Mouse (Mus musculus) cerebellum, postnatal 14 days (tissue): ENCODE measurements at regions not wholly inside any gene's neighbourhood (a gene's known extent, or its start where the extent isn't known, plus 50 kb on each side); places are given as distances from the start of the nearest gene placed in this dataset.

Experiments used
- DNase-seq, 2 experiments: peaks; one replicate each; pipeline ENCODE4 v3.0.0; 2021; ENCODE audit warnings: mixed read lengths in 2 of 2

DNA sequence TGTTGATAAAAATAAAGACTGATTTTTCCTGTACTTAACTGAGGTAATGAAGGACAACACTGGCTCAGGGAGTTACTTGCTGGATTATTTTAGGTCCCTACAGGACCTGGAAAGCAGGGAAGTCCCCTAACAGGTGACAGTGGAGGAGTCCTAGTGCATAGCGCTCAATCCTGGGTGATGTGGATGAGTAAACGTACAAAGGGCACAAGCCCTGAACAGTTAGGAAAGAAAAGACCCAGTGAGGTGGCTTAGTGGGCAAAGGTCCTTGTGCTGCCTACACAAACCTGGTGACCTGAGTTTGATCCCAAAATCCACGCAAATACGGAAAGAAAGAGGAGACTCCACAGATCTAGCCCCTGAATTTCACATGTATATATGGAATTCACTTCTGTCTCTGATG, 99.1 kb downstream of the Hes1 start:
- no peak for DNase-seq

DNA sequence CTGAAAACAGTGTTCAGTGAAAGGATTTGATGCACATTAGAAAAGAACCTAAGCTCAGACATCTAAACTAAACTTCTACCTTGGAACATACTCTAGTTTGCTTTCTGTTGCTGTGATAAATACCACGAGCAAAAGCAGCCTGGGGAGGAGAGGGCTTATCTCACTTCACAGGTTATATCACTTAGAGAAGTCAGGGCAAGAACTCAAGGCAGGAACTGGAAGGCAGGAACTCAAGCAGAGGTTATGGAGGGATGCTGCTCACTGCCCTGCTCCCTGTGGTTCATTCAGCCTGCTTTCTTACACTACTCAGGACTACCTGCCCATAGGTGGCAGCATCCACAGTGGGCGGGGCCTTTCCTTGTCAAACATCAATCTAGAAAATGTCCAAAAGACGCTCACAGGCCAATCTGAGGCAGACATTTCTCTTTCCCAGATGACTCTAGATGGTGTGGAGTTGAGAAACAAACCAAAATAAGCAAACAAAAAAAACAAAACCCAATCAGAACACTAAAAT, 101.5 kb downstream of the Hes1 start:
- no peak for DNase-seq

DNA sequence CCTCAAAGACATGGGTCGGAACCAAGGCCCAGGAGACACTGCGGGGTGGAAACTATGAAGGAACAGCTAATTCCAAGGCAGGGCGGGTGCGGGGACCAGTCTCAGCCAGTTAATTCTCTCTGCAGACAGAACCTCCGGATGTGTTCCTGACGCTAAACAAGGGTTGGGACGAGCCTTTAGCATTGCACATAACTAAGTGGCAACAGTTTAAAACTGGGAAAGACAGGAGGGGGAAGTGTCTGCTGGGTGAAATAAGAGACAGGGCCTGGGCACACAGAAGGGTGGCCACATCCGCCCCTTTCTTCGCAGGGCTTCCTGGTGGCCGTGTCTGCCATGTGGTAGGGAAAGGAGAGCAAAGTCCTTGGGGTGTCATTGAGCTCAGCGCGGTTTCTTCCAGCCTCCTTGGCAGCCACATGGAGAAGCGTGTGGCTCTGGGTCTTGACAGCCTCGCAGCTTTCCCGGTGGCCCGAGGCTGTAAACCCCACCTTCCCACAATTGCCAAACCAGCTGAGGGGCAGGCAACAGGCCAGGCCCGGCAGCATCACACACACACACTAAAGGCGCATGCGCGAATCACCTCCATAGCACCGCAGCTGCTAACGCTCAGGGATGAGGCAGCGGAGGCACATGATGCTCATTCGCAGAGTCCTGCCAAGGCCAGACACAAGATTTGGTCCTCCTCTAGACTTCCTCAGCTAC, 95.8 kb downstream of the Cpn2 start:
- DNase-seq = peak; percentile 67 to 78

DNA sequence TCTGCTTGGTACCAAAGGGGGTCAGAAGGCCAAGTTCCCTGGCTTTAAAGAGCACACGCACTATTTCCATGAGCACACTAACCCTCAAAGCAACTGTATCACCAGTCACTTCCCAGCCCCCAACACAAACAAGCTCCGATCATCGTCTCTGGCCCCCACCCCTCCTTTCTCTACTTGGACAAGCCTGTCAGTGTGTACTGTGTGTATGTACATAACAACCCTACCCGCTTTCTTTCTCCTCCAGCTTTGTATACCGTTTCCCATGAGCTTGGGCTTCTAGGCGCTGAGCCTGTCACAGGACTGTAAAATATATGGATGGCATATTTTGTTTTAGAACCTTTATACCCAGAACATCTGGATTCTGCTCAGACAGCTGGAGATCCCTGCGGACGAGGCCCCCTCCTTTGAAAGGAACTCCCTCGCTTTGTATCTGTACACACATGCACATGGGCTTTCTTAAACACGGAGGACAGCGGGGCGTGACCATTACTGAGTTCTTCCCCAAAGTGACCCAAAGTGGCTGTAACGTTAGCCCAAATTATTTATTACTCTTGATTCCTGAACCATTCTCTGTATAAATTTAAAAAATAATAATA, 95.1 kb downstream of the Cpn2 start:
- DNase-seq = no peak

DNA sequence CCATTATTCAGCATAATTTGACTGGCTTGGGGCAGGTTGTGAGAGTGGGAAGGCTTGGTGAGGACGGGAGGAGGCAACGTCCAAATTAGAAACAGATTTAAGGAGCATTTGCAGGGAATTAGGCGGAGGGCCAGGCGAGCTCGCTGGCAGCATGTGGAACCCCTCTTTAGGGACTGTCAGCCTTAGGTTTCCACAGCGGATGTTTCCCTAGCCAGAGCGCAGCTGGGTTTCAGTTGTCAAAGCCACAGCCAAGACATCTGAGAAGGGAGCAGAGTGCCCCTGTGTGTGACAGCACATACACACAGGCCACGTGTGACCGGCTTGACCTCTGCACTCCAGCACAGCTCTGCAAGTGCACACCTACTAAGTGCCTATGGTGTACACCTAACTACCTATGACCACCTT, 94.5 kb downstream of the Cpn2 start:
- DNase-seq = peak; percentile 56 to 59

DNA sequence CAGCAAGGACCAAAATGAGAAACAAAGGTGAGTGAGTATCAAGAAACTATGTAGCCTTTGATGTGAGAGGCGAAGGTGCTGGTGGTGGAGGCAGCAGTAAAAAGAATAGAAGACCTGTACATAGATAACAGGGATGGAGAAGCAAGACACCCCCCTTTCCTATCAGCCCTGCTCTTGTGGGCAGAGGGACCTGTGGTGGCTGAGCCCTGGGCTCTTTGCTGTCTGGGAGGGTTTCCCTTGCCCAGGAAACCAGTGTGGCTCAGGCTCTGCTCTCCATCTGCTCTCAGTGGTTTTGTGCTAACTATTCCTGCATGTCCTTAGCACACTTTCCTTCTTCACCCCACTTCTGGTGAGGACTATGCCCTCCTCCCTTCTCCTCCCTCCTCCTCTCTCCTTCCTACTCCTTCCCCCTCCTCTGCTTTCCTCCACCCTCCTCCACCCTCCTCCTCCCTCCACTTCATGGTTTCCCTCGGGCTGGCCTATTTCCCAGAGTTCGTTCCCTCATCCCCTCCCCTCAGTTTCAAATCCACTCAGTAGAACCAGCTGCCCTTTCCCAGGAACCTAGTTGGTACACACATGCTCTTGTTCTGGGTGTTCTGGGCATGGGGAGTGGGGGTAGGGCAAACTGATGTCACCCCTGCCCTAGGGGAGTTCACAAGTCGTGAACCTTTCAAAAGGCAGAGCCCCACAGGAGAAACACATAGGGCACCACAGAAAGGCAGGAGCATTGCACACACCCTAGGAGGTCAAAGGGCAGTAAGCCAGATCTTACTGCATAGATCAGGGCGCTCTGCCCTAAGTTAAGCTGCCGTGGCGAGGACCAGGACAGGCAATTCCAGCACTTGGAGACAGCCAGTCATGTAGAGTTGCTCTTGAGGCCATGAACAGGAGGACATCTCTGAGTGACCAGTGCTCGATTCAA, 93.1 kb downstream of the Cpn2 start:
- DNase-seq = peak in 1 of 2 experiments; percentile 54

DNA sequence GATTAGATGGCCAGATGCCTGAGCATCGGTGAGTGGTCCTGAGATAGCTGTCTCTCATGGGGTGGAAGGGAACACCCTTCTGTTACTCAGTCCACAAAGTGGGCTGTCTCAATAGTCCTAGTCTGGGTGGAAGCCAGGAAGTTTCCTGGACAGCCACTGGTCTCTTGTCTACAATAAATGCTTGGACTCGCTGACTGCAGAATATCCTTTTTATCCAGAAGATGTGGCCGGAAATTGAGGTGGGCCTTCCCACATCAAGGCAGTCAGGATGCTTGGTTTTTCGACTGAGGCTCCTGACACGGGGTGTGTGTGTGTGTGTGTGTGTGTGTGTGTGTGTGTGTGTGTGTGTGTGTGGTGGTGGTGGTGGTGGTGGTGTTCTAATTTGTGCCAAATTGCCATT, 91.0 kb downstream of the Cpn2 start:
- DNase-seq = no peak

DNA sequence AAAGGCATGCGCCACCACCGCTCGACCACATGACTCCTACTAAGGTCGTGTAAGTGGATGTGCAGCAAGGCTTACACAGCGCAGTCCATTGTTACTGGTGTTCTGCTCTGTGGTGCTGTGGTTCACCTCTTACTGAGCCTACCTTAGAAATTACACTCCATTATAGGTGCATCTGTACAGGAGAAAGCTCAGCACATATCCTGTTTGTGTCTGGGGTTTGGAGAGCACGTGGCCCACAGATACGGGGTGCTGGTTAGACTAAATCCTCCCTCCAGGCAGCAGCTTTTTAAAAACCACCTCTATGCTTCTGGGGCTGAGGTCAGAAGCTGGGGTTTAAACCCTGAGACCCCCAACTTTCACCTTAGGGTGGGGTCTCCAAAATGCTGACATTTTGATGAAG, 89.5 kb downstream of the Cpn2 start:
- no peak for DNase-seq

DNA sequence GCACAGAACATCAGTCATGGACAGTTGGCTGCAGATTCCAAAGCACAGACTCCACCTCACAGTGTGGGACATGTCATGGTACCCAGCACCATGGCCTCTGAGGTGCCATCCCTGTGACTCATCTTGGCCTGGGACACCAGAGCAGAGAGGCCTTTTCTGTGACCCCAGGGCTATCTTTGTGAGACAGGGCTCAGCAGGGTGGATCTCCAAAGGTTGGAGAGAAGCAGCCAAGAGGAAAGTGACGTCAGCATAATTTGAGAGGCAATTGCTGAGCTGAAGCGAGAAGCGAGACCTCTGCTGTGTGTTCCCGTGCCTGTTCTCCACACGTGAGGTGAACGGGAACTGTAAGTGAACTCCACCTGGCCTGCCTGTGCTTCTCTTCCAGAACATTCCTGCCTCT, 88.7 kb downstream of the Cpn2 start:
- no peak for DNase-seq

DNA sequence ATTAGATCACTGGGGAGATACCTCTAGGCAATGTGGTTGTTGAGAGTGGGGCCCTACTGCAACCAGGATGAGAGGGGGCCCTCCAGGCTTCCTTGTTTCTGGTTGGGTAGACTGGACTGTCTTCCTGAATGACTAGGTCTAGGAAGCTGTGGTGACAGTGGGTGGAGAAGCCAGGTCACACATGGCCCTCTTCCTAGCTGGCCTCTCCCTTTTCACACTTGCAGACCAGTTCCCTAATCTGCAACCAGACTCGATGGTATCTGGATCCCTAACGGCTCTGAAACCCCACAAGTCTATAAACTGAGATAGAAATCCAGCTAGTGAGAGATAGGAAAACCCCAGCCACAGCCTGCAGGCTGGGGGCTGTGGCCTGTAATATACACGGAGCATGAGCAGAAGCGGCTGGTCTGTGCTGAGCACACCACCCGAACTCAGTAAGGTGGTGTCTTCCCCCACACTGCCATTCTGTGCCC, 87.8 kb downstream of the Cpn2 start:
- DNase-seq = no peak

DNA sequence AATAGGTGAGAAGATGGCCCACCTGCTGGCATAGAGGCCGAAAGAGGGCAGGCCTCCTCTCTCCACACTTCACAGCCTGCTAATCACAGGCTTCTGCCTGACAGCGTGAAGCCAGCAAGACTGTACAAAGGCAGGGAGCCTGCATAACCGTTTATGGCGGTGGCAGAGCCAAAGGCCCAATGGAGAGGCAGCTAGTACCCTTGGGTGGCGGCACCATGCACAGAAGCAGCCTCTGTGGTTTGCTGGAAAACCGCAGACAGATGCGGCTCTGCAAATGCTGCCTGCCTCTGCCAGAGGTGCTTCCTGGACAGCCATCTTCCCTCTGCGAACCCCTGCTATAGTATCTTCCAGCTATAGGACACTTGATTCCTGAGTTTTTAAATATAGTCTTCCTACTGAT, 86.2 kb downstream of the Cpn2 start:
- no peak for DNase-seq

DNA sequence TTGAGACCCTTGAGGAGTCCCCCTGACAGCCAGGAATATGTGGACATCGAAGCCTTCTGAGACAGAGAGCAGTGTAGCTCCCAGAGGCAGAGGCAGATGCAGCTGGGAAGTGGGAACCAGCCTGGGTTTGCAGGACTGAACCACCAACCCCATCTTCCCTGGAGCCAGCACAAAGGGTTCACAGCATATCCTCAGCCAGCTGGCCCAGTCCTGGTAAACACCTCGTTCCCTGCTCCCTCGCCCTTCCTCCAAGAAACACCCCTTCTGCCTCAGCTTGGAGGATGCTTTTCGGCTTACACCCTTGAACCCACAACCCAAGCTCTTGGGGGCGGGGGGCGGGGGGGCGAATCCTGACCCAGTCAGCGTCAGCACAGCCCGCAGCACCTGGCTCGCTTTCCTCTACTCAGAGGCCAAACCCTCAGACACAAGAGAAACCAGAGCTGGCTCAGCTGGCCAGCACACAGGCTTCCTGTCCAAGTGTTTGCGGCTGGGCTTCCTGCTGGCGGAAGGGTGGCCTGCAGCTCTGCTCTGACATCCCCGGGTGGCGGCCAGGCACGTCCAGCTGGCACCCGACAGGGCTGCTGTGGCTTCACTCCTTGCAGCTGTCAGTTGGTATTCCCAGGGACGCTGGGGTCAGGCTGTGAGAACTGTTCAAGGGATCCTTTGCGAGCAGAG, 82.6 kb downstream of the Cpn2 start:
- peak; percentile 31 to 44 for DNase-seq

DNA sequence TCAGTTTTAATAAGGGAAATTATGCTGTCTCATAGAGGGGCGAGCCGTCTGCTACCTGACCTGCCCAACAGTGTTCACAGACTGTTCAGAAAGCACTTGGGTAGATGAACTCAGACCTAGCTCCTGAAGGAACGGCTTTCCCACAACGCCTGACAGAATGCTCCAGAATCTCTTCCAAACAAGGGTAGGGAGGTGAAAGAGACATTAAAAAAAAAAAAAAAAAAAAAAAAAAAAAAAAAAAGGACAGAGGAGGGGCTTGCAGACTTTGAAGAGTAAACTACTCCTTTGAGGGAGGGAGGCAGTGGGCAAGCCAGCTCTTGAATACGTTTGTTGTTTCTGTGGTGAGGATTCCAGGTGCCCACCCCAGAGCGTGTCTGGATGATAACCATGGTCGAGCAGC, 81.6 kb downstream of the Cpn2 start:
- DNase-seq = no peak

DNA sequence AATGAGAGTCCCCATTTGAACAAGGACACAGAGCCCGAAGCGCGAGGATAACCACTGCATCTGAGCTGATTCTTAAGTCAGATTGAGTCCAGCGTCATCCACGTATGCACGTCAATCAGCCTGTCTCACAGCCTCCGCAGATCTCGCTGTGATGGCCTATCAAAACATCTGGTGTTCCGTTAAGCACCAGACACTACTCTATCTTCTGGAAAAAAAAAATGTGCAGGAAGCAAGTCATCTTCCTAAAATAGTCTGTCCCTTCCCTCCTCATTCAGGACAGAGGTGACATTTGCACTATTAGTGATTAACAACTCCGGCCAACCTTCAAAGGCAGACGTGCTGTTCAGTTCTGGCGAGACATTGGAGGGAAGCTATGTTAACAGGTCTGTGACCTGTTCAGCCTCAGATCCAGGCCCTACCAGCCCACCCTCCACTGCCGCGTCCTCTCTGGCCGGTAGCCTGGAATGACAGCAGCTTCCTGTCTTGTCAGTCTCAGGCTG, 81.0 kb downstream of the Cpn2 start:
- DNase-seq = no peak

DNA sequence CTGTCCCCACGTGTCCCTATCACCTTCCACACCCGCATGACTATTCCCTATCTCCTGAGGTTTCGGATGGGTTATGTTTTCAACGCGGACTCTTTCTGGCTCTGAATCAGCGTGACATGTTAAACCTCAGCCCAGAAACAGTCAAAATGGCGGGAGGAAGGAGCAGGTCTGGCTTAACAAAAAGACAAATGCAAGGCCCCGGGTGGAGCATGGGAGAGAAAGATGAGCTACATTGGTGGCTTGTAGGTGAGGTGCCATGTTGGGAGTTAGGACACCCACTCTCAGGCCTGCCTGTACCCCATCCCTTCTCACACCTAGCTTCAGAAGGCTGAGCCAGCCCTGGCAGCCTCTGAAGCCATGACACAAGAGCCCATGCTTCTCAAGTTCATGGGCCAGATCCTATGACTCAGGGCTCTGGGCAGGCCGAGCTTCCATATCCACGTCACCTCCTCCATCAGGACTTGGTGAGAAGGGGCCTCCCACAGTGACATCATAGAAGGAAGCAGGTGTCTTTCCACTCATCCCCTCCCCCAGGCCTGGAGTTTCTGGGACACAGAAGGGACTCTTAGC, 80.5 kb downstream of the Cpn2 start:
- no peak for DNase-seq

DNA sequence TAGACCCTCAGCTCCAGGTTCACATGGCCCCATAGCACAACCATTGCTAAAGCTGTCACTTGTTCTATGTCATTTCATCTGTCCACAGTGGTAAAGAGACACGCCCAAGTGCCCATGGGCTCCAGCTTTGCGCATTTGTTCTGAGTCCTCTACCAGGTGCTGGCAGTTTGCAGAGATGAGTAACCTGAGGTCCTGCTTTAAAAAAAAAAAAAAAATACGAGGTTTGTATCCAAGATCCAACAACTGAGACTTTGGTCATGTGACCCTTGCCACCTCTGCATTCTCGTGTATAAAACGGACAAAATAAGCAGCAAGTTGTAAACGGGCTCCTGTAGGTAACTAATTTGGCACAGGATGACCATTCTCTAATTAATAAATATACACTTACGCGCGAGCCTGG, 79.9 kb downstream of the Cpn2 start:
- DNase-seq = no peak

DNA sequence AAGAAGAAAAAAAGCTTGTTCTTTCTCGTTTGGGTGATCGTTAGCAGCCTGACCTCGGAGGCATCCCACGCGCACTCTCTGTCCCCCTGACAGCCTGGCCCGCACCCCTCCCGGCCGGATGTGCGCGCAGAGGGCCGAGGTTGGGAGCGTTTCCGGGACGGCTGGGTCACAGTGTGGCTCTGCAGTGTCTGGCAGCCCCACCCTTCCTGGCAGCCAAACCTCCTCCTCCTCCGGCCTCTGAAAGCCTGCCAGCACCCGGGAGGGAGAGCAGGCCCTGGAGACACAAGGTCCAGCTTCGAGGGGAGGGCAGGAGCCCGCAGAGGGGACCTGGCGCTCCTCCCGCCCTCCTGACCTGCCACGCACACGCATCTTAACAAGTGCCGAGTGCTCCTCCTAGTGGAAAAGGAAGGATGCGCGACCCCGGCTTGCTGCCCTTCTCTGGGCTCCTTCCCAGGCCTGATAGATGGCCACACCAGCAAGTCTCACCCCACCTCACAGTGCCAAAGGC, 79.3 kb downstream of the Cpn2 start:
- peak; percentile 93 to 96 for DNase-seq

DNA sequence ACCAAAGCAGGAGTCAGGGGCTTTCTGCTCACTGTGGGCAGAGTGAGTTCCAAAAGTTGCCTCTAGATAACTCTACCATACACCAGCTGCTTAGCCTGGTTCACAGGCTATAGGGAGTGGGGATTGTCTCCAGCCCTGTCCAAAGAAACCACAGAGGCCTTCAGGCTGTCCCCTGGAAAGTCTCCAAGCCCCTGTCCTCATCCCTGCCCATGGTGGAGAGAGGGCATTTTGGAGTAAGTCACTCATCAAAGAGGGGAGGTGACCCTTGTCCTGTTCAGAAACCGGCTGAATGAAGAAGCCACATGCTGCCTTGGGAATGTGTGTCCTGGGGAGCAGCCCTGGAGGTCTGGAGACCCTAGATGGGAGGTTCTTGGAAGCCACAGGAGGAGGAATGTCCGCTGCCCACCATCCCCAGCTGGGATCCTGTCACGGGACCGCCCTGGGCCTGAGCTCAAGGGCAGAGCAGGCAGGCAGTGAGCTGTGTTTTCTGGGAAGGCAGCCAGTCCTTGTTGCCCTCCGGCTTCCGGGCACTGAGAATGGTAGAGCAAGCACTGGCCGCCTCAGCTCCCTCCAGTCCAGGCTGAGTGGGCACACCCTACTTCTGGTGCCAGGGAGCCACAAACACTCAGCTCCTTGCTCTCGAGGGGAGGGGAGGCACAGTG, 78.4 kb downstream of the Cpn2 start:
- DNase-seq = peak; percentile 80 to 82

DNA sequence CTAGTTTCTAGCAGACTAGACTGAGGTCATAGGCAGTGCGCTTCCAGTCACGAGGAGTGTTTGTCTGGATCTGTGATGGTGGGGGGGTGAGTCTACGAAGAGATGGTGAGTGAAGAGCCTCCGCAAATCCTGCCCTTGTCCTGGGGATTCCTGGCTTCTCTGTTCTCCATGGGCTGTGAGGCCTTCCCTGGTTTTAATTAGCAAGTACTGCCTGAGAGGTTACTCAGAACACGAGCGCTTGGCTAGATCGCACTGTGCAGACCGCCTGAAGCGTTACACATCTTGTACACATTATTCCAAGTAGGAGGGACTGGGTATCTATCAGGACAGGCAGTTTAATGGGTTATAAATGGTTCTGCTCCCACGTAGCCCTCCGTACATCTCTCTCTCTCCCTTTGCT, 76.9 kb downstream of the Cpn2 start:
- no peak for DNase-seq

DNA sequence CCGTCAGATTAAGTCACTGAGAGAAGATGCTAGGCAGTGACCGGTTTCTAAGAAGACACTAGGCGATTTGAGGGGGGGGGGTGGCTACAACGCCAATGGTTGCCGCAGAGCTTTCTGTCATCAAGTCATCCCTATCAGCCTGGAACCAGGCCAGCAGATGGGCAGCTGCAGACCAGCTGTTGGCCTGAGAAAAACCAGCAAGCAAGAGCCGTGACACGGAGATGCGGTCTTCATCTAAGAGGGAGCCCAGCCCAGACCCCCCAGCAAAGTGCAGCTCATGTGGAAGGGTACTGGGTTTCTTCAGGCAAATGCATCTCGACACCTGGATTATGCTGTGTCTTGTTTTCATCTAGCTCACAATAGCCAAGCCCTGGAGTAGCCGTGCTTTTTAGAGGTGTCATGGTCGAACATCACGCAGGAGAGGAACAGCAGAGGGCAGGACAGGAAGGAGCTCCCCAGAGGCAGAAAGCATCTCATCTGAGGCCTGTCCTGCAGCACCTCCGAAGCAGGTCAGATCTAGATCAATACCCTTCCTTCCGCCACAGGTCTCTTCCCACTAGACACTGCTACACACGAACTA, 76.3 kb downstream of the Cpn2 start:
- DNase-seq = no peak
